Mouse (Mus musculus) mesoderm, embryonic 11.5 days (tissue): Measurements from ENCODE around the gene Abhd16b.
"Not testable (repeated sequence)": the region's sequence is repeated elsewhere in the genome, so short reads cannot be mapped to it uniquely, and the experiment has no call there.

Experiments
- DNase-seq: peaks from one replicate; pipeline ENCODE4 v3.0.0-alpha.2; 2012; ENCODE audit warnings: low read depth, low spot score

The Abhd16b gene

DNA sequence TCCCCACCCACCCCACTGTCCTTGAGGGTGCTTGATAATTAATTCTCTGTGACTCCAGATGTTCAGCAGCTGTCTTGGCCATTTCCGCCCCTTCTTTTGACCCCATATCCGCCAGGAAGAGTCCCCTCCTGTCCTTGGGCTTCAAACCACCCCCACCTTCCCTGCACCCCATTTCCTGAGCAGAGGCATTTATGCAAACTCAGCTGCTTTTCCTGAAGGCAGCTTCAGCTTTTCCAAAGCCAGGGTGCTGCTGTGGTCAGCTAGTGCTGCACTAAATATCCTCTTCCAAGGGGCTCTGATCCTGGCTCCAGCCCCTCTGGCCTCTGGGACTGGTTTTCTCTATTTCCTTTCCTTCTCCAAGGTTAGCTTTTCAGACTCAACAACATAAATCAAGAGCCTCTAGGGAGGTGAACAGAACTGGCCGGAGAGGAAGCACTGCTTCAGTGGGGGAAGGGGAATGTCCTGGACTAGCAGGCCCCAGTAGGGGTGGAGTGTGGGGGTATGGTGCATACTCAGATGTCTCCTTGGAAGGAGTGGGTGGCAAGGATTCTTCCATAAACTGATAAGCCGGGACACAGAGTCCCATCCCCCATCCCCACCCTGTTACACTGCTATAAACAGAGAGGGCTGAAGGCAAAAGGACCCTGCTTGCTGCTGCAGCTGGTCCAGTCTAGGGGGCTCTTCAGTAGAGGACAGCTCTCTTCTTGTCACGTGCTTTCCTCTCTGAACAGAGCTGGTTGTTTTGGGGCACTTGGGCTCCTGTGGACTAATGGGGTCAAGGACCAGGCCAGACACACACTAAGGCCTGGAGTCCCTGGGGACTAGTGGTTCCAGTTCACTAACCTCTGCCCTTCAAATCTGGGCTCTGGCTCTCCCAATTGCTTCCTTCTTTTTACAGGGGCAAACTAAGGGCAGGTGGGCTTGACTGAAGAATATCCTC is 5.4 kb upstream of the Abhd16b start:
- DNase-seq: peak; percentile 86

GRCm38 (mm10) chr2:181491432-181492205 is 1.4 kb upstream of the Abhd16b start:
- no peak for DNase-seq

DNA sequence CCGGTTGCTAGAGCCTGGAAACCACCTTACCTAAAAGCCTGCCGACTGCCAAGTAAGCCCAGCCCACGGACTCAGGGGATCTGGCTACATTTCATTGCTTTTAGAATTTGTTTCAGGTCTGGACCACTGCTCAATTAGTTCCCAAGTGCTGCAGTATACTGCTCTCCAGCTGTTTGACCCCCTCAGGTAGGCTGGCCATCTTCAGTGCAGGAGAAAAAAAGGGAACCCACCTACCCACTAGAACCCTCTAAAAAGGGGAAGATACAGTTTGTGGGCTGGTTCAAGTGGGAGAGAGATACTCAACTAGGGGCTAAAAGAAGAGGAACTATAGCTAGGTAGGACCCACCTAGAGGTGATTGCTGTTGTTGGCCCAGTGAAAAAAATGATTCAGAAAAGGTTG is 800 bp upstream of the Abhd16b start:
- DNase-seq: no peak

DNA sequence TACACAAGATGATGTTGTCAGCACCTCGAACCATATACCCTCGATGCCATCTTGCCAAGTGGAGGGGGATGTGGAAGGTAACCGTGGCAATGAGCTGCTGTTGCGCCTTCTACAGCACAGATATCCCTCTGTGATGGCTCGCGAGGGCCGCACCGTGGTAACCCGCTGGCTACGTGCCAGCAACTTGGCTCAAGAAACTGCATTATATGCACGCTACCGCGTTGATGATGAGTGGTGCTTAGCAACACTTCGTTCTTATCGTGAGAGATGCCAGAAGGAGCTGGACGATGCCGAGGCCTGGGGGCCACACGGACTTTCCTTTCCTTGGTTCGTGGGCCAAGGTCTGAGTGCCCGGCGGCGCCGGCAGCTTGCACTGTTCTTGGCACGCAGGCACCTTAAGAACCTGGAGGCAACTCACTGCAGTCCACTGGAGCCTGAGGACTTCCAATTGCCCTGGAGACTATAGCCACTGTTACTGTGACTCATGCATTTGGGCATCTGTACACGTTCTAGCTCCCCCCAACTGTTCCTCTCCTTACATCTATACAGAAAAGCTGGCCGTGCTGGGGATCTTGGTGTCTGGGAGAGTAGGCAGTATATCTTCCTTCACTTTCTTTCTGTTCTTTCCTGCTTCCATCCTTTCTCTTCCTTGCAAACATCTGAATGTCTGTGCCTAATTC is 1.4 kb downstream of the Abhd16b start:
- no peak for DNase-seq

DNA sequence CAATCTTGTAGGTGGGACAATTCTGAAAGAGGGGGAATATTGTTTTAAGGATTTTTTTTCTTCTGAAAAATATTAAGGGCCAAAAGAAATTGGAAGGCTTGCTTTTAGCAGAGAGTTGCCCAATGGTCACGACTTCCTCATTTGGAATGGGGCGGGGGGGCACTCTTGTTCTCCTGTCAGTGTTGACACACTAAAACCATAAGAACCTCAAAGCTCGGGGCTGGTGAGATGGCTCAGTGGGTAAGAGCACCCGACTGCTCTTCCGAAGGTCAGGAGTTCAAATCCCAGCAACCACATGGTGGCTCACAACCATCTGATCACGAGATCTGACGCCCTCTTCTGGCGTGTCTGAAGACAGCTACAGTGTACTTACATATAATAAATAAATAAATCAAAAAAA is 2.8 kb downstream of the Abhd16b start:
- not testable (repeated sequence) for DNase-seq

GRCm38 (mm10) chr2:181496281-181496680 is 3.3 kb downstream of the Abhd16b start:
- DNase-seq: peak; percentile 74

- peak; percentile 97 for DNase-seq
Observed at GRCm38 (mm10) chr2:181496831-181497547, 4.0 kb downstream of the Abhd16b start, which contains the start of gene Tpd52l2. Gene Tpd52l2 (plus strand): TSS chr2:181497142.

DNA sequence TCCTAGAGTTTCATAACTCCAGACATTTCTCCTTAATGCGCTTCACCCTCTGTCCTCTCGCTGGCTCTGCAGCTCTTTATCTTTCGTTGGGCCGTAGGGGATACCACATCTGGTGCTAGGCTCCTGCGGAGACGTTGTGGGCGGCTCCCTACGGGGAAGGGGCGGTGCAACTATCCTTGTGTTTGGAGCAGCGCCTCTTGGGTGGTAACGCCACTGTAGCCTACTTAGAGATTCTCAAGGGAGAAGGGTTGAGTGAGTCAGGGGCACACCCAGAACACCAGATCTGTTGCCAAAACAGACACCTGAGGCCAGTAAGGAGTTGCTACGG is 4.5 kb downstream of the Abhd16b start:
- peak; percentile 72 for DNase-seq

DNA sequence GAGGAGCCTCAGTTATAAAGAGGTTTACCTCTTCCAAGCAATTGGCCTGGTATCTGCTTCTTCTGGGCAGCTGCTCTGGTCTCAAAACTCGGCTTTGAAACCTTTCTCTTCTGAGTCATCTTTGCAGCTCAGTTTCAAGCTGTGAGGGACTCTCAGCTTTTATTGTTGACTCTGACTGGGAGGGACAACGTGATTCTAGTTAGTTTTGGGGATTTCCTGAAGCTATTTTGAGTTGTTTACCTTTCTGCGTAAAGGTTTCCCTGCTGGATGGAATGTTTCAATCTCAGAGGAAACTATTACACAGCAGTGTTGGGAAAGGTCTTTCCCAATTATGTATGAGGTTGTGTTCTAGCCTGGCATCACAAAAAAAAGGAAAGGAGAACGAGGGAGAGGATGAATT is 5.6 kb downstream of the Abhd16b start:
- no peak for DNase-seq

- DNase-seq: no peak
Observed at GRCm38 (mm10) chr2:181509191-181509590, 16.2 kb downstream of the Abhd16b start.

- DNase-seq: no peak
Observed at GRCm38 (mm10) chr2:181511231-181511630, 18.2 kb downstream of the Abhd16b start.

DNA sequence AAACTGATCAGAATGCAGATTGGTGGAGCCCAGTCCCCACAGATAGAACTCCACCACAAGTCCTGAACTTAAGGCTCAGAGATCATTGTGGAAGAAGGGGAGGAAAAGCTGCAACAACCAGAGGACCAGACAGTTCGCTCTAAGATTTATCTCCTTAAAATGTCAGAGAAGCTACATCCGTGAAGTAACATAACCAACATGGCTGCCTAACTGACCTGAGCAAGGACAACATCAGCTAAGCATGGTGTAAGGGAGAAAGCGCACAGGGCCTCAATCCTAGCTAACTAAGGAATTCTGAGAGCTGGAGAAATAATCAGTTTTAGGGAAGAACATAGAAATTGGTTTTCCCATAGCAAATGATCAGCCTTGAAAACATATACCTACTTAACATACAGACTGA is 26.2 kb downstream of the Abhd16b start:
- DNase-seq: no peak

DNA sequence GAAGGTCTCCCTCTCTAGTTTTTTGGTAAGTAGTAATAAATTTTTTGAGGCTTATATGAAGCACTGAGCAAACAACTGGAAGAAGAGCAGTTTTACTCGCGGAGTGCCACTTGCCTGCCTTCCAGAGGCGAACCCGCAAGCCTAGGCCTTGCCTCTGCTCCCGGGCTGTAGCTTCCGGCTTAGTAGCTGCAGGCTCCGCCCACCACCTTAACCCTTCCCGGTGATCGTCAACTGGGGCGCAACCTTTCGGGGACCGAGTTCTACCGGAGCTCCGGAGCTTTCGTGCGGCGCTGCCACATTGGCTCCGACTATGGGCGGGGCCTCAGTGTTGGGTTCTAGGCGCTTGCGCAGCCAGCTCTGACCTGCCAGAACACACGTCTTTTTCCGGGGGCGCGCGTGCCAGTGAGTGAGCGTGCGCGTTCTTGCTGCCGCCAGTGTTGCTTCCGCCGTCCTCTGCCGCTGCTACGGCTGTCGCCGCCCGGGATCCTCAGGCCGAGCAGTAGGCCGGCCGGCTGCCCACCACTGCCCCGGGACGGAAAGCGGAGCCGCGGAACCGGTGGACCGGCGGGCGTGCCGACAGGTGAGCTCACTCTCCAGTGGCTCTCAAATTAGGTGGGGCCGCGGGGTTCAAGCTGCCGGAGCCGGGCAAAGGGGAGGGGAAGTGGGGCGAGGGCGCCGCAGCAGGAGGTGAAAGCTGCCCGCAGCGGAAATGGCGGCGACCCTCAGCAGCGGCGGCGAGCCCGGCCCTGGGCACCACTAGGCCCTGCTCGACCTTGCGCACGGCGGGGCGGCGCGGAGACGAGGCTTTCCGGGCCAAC is 27.3 kb downstream of the Abhd16b start, which contains the start of gene Dnajc5:
Gene Dnajc5 (plus strand): TSS at position 368 of the 818 bp plus-strand sequence.
- peak; percentile 95 for DNase-seq

GRCm38 (mm10) chr2:181520936-181521227 is 27.9 kb downstream of the Abhd16b start:
- no peak for DNase-seq

GRCm38 (mm10) chr2:181521491-181521890 is 28.5 kb downstream of the Abhd16b start:
- no peak for DNase-seq

DNA sequence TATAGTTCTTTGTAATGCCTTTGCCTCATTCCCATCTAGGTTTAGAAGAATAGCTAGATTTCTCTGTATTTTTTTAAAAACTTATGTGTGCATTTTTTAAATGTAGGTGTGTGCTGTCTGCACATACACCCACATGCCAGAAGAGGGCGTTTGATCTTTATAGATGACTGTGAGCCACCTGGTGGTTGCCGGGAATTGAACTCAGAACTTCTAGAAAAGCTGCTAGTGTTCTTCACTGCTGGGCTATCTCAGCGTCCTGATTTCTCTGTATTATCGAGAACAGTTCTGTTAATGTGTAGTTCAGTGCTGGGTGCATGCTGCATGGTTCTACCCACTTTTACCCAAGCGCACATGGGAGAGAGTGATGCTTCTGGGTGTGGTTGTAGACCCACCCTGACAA is 29.8 kb downstream of the Abhd16b start:
- peak; percentile 34 for DNase-seq

- DNase-seq: no peak
Observed at GRCm38 (mm10) chr2:181525526-181525925, 32.5 kb downstream of the Abhd16b start.

- no peak for DNase-seq
Observed at GRCm38 (mm10) chr2:181529076-181529475, 36.1 kb downstream of the Abhd16b start.

DNA sequence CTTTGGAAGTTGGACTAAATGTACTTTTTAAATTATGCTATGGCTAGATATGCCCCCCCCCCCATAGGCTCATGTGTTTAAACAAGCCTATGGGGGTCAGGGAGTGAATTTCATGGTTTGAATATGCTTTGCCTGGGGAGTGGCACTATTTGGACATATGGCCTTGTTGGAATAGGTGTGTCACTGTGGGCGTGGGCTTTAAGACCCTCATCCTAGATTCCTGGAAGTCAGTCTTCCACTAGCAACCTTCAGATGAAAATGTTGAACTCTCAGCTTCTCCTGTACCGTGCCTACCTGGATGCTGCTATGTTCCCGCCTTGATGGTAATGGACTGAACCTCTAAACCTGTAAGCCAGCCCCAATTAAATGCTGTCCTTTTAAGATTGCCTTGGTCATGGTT is 39.6 kb downstream of the Abhd16b start:
- DNase-seq: no peak

DNA sequence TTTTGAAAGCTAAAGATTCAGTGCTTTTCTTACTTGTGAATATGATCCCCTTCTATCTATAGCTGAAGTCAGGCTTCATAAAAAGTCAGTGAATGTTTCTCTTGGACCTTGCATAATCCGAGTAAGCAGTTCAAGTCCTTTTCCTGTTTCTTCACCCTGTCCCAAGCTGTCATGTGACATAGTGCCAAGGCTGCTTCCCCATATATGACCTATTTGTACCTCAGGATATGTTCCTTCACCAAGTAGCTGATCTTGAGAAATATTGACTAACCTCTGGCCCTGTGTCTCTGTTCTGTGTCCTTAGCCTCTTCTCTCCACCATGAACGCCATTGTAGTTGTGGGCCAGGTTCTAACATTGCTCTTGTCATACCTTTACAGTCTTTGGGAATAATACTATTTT is 43.4 kb downstream of the Abhd16b start:
- DNase-seq: no peak
